Mouse (Mus musculus): ENCODE data around the gene Gm17364.
"Not testable (repeated sequence)": the region's sequence is repeated elsewhere in the genome, so short reads cannot be mapped to it uniquely, and the experiment has no call there.

Gm17364 gene

DNA sequence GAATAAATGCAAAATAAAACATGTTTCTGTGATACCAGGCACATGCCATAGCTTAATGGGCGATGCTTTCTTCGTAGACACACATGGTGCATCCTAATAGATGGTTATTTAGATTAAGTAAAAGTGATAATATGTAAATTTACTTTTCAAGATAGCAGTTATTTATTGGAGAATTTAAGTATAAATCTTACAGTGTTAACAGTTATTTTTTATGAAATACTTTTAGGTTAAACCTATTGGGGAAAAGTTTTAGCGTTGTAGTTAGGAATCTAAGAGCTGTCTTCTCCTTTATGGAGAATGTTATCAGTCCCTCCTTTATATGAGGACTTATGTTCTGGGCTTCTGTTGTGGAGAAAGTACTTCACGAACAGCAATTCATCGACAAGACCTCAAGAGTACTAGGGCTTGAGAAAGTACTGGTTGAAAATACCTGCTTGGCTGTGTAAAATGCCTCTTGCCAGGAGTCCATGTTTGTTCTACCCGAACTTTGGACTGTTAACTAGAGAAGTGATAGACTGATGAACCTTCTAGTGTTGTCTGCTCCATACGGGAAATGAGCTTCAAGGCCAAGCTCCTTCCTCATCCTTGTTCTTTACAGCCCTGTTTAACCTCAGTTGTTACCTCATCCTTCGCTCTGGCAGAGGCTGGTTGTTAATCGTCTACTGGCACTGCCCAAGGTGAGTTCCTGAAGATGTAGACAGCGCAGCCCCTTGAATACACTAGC is at the start of gene Gm17364:
Gm17364 (minus strand) TSS at position 51 of the 724 bp plus-strand sequence.
- no peak for DNase-seq (ENCODE audit: low read depth, low spot score)

- no peak for DNase-seq (ENCODE audit: low read depth, low spot score)
These were observed 47.7 kb upstream of the Gm17364 start for GRCm38 (mm10) chr13:41321433-41321832.

DNA sequence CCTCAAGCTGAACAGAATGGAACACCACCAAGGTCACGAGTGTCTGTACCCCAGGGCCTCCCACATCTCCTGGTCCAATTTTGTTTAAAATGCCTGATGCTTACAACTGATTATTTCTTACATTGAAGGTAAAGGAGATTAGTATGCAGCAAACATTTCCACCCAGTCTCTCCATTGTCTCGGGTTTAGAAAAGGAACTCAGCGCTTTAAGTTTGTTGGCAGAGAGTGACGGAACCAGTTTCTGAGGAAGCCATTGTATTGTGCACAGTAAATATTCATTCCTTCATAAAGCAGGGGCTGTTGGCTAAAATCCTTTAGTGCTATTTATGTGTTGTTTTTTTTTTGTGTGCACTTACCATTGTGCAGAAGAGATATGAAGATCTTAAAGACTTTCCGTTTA is 47.0 kb upstream of the Gm17364 start:
- no peak for DNase-seq (ENCODE audit: low read depth, low spot score)

DNA sequence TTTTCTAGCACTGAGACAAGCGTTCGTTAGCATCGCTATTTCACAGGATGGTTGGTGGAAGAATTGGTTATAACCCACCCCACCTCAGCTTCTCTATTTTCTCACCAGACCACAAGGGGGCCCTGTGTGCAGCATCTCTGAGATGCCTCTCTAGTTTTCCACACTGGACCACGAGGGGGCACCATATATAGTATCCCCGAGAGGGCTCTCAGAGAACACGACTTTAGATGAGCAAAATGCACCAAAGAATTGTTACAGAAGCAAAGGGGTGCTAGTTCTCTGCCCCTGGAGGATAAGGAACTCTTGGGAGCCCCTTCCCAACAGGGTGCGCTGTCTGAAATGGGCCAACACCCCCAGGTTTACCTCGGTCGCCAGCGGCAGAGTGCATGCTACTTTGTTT is 28.9 kb upstream of the Gm17364 start:
- peak; percentile 79 for DNase-seq (ENCODE audit: low read depth, low spot score)

DNA sequence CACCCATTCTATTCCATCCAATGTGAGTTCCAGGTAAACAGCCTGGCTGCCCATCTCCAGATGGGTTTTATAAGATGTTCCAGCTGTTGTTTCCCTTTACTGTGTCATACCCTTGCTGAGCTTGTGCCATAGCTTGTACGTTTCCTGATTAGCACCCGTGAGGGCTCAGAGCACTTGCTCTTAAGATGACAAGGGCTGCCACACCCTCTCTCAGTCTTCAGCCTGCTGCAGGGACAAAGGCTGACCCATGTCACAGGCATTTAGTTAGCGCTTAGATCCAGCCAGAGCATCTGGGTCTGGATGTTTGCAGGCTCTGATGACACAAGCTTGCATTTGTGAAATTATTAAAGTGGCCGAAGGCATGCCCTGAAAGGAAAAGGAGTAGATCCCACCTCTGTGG is 26.3 kb upstream of the Gm17364 start:
- DNase-seq (ENCODE audit: low read depth, low spot score) = no peak

GRCm38 (mm10) chr13:41298996-41299395 is 25.2 kb upstream of the Gm17364 start:
- no peak for DNase-seq (ENCODE audit: low read depth, low spot score)

GRCm38 (mm10) chr13:41298533-41298932 is 24.8 kb upstream of the Gm17364 start:
- DNase-seq (ENCODE audit: low read depth, low spot score) = no peak

DNA sequence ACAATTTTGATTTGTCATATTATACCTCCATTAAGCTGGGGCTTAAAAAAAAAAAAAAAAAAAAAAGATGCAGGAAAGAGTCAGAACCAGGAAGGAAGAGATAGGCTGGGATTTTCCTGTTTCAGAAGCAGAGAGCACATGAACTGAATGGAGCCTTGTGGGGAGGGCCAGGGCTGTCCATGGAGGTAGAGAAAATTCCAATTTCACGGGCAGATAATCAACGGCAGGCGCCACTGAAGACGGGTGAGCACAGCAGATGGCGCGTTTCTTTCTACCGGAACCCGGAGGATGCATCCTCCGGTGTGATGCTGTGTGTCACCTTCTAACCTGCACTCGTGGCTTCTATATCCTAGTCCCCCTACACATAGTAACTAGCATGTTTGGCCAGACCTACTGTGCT is 22.6 kb upstream of the Gm17364 start:
- DNase-seq (ENCODE audit: low read depth, low spot score) = no peak

GRCm38 (mm10) chr13:41295886-41296285 is 22.1 kb upstream of the Gm17364 start:
- DNase-seq (ENCODE audit: low read depth, low spot score) = no peak

DNA sequence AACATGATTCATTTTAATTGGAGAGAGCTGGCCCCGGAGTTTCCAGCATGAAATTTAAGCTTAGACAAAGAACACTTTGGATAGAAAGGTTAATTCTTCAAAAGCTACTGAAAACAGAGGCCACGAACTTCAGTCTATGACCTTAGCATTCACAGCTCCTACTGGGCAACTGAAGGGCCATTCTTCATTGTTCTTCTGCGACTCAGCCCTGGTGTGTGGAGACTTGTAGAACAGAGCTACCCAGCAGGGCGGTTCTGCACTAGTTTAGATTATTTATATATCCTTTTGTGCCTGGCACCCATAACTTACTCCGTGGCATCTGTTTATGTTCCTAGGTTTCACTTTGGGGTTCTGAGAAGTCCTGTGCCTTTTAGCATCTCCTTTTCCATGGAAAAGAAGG is 19.8 kb upstream of the Gm17364 start:
- DNase-seq (ENCODE audit: low read depth, low spot score) = no peak

DNA sequence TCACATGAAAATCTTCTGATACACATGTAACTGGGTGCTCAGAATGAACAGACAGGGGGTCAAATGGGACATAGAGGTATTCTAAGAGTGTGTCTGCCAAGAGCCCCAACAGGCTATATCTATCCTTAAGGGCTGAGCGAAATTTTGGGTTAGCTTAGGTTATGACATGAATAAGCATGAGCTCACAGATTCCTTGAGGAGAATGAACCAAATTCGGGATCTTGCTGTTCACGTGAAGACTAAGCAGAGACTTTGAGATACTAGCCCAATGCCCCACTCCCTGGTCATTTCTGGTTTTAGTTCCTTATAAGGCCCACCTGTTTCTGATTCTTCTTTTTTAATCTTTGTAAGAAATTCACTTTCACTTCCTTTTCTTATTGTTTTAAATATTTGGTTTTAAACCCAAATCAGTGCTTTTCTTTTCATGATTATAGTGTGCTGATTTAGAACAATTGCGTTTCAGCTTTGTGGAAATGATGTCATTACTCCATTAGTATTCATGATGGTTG is 17.7 kb upstream of the Gm17364 start:
- no peak for DNase-seq (ENCODE audit: low read depth, low spot score)

DNA sequence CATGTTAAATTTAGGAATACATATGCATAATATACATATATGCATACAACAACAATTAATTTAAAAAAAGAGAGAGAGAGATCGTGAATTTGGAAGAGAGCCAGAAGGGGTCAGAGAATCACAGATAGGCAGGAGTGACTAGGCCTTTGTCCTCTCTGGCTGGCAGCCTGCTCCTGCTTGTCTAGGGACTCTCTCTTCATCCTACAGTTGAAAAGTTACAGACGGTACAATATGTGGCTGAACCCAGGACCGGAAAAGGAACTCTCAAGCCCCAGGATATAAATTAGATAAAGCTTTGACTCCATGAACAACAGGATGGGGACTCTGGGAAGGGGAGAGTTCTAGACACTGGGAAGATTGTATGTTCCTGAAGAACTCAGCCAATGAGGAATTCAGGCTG is 12.5 kb upstream of the Gm17364 start:
- DNase-seq (ENCODE audit: low read depth, low spot score) = no peak

- DNase-seq (ENCODE audit: low read depth, low spot score) = no peak
These were observed 11.7 kb upstream of the Gm17364 start for GRCm38 (mm10) chr13:41285448-41285847.

GRCm38 (mm10) chr13:41283256-41283655 is 9.5 kb upstream of the Gm17364 start:
- DNase-seq (ENCODE audit: low read depth, low spot score) = peak; percentile 67

GRCm38 (mm10) chr13:41280696-41281095 is 6.9 kb upstream of the Gm17364 start:
- DNase-seq (ENCODE audit: low read depth, low spot score) = no peak

GRCm38 (mm10) chr13:41267827-41268408 is 5.9 kb downstream of the Gm17364 start:
- no peak for DNase-seq (ENCODE audit: low read depth, low spot score)

DNA sequence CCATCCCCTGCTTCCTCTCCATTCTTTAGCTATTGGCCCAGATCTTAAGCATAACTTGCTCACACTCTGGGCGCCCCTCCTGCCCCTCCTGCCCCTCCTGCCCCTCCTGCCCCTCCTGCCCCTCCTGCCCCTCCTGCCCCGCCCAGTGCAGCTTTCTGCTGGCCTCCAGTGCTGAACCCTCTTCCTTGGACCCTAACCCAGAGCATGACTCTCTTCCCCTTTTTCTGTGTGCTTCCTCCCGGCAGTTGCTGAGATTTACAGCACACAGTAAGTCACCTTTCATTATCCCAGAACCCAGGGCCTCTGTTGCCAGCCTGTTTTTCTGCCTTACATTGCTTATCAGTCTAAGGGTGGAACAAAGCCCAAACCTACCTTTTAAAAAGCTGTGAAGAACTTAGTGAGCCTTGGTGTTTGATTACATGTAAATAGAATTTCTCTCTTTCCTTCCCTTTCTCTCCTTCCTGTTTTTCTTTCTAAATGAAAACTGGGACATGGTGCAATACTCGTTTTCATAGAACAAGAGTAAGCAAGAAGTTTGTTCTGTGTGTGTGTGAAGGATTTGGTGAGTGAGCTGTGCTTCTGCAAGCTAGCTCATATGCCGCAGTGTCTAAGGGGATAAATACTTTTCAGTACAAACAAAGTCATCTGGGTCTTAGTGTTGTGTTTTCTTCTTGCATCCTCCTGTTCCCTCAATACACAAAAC is 10.3 kb downstream of the Gm17364 start:
- no peak for DNase-seq (ENCODE audit: low read depth, low spot score)

DNA sequence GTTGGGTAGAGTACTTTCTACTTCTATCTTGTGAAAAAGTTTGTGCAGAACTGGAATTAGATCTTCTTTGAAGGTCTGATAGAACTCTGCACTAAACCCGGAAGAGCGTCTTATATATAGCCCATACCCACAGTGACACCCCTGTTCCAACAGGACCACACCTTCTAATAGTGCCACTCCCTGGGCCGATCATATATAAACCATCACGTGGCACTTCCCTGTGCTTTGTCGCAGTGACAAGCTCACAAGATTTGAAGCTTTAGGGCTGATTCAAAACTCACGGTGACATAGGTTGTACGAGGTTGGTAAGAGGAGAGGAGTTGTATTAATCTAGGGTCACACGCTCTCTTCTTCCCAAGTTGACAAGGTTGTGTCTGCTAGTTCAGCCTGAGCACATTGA is 12.2 kb downstream of the Gm17364 start:
- not testable (repeated sequence) for DNase-seq (ENCODE audit: low read depth, low spot score)

- DNase-seq (ENCODE audit: low read depth, low spot score) = no peak
These were observed 15.9 kb downstream of the Gm17364 start for GRCm38 (mm10) chr13:41257851-41258250.

- DNase-seq (ENCODE audit: low read depth, low spot score) = no peak
These were observed 16.8 kb downstream of the Gm17364 start for GRCm38 (mm10) chr13:41256962-41257361.

DNA sequence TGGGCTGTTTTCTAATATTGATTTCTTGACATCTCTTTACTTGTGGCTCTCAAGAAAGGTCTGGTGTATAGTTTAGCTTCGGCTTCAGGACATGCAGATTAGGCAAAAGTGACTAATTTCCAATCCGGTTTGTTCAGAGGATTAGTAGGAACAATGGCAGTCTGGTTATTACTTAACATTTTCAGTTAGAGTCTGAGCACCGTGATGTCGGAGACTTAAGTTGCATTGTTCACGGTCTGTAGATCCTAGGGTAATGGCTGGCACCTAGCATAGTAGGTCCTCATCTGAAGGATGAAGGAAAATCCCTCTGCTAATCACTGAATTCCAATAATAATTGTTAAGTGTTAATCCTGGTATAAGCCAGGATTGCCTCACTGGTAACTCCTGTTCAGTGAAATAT is 17.7 kb downstream of the Gm17364 start:
- DNase-seq (ENCODE audit: low read depth, low spot score) = no peak

DNA sequence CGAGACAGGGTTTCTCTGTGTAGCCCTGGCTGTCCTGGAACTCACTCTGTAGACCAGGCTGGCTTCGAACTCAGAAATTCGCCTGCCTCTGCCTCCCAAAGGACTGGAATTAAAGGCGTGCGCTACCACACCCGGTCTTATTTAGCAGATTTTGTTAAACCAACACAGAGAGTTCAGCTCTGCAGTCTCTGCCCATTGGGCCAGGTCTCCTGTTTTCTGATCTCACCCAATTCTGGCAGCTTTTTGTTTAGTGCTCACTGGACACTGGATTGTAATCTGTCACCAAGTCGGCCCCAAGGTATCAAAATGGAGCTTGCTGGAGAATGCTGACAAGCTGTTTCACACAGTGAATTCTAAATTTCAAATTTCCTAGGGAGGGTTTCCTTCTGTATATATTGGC is 21.0 kb downstream of the Gm17364 start:
- DNase-seq (ENCODE audit: low read depth, low spot score) = no peak

DNA sequence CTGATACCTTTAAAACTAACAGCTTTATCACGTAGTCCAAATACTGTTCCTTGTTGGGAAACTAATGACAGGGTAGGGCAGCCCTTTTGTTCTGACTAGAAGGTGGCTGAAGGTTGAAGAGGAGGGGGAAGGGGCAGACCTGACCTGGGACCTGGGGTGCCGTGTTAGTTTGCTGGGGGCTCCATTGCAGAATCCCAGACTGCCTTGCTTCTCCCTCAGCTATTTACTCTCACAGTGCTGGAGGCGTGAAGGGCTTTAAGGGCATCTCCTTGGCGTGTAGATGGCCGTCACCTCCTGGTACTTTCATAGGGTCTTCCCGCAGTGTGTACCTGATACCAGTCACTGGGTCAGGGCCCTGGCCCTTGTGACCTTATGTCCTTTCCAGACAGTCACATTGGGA is 21.6 kb downstream of the Gm17364 start:
- no peak for DNase-seq (ENCODE audit: low read depth, low spot score)

Data from CD4-positive helper T cell, adult 2 months (primary cell).